Mouse (Mus musculus): ENCODE data around the gene Dock11.

Dock11 gene

GRCm38 (mm10) chrX:35951945-35952344 lies 63.3 kb downstream of the Dock11 start:
- no peak for DNase-seq

DNA sequence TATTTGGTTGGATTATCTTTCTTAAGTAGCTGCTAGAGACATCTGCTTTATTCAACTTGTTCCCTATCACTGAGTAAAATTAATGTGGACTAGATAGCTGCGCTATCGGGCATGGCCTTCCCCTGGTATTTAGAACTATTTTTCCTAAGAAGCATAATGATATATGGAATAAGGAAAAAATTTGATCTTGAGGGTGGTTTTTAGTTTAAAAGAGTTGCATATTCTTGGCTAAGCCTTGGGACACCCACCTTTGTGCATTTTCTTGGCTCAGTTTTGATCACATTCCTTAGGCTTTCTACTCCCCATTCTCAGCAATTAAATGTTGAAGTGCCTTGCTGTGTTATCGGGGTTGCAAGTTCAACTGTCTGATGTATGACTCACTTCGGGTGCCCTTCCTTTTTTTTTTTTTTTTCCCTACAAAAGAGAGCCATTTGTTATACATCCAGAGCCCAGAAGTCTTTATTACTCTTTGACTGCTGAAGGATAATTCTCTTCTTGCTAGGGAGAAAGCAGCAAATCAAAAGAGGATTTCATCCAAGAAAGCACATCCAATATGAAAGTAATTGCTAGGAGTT lies 64.0 kb downstream of the Dock11 start:
- DNase-seq = no peak

DNA sequence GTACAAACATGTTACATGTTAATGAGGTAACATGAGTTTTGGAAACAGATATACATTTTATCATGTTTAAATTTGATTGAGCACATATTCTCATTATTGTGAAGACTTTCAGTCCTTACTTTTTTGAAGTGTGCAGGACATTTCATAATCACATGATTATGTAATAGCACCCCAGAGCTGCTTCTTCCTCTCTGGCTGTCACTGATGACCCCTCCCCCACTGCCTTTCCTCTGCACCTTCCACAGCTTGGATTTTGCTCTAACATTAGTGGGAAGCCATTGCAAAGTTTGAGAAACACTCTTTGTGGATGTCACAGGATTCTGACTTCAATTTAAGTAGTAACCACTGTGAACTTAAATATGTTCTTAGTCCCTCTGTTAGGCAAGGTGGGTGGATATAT lies 67.6 kb downstream of the Dock11 start:
- no peak for DNase-seq

DNA sequence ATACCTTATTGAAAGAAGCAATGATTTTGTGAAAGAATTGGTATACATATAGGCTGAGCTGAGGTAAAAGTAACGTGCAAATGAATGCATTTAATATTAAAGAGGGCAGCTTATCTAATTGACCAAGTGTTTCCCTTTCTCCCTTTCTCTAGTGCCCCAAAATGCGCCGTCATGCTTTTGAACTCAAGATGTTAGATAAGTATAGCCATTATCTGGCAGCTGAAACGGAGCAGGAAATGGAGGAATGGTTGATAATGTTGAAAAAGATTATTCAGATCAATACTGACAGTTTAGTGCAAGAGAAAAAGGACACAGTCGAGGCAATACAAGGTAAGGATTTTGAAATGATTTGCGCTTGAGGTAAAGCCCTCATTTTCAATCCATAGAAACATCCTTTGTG lies 74.5 kb downstream of the Dock11 start:
- no peak for DNase-seq

GRCm38 (mm10) chrX:35969276-35969675 lies 80.6 kb downstream of the Dock11 start:
- DNase-seq = no peak

DNA sequence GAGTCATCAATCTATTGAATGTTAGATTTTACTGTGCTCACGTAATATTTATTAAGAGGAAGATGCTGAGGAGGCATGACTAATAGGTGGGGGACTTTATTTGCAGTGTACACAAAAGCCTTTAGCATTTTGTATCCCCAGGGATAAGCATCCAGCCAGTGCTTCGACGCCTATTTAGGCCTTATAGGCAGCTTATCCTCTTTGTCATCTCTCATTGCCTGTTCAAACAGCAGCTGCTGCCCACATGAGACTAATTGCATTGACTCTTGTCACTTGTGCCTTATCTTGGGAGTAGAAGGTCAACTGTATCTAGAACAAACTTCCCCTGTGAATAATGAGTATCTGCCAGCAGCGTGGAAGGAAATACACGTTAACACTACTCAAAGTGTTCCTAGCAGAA lies 88.0 kb downstream of the Dock11 start:
- no peak for DNase-seq

- DNase-seq = no peak
Observed at GRCm38 (mm10) chrX:35987981-35988380, 99.3 kb downstream of the Dock11 start.

DNA sequence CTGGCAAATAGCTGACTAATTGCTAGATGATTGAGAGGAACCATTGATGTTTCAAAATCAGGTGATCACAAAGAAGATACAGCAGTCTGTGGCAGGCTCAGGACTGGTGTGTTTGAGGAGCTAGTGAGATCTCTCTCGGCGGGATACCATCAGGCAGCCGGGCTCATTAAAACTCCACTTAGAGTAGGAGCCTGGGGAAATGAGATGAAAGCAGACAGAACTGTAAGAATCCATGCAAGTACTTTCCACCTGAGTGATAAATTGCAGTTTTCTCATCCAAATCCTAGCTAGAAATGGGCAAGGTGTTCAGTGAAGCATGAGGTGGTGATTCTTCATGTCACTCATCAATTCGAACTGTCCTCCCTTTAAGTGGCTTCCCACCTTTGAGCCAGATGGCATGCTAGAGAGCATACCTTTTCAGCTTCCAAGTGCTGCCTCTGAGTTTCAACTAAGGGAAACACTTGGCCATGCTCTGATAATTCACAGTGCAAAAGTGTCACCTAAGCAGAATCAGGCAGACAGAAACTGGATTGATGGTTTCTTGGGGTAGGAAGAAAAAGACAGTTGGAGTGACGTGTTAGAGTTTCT lies 102.0 kb downstream of the Dock11 start:
- DNase-seq = peak; percentile 7

DNA sequence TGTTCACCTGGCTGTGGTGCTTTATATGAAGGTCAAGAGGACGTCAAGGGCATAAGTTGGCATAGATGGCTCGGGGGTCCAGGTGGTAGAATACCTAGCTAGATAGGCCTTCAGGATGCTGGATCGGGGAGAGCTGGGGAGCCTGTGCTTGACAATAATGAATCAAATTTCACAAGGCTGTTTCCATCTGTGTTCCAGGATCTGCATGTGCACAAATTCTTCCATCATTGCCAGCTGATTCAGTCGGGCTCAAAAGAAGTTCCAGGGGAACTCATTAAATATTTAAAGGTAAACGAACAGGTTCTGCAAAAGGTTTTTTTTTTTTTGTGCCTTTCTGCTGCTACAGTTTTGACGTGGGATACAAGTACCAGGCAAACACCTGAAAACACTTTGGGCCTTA lies 105.6 kb downstream of the Dock11 start:
- DNase-seq = no peak

- peak; percentile 39 for DNase-seq
Observed at GRCm38 (mm10) chrX:35997004-35997403, 108.4 kb downstream of the Dock11 start.

DNA sequence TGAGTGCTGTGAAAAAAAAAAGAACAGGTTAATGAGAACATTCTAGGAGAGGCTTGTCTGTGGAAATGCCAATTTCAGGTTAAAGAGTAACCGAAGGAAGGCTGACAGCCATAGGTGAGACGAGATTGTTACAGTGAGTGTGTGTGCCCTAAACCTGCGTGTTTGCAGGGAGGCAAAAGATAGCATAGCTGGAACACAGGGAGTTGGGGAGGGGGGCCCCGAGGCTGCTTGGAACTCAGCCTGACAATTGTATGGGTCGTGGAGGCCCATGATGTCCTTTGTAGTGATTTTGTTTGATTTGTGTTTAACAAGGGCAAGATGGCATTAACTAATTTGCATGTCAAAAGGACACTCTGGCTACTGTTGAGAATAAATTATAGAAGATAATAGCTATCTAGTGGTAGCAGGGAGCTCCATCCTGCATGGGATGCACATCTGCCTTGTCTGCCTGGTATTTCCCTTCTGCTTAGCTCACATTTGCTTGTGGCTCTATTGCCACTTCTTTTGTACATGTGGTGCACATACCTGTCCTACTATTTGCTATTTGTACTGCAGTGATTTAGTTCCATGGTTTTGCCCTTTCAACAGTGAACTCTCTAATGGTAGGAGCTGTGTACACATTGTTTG lies 109.3 kb downstream of the Dock11 start:
- DNase-seq = no peak

DNA sequence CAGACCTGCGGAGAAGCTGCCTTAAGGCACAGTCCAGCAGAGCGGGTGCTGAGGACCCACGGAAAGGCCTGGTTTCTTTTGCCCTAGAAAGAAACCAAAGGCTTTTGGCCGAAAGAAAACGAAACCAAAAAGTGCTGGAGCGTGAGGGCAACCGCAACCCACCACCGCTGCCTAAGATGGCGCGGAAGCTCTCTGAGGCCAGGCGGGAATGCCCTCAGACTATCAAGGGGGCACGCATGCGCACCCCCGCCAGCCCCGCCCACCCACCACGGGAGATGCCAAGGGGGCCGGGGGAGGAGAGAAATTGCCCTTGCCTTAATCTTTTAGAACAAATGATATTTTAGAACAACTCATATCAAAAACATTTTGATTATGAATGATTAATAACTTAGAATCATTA lies 137.0 kb downstream of the Dock11 start:
- DNase-seq = no peak

DNA sequence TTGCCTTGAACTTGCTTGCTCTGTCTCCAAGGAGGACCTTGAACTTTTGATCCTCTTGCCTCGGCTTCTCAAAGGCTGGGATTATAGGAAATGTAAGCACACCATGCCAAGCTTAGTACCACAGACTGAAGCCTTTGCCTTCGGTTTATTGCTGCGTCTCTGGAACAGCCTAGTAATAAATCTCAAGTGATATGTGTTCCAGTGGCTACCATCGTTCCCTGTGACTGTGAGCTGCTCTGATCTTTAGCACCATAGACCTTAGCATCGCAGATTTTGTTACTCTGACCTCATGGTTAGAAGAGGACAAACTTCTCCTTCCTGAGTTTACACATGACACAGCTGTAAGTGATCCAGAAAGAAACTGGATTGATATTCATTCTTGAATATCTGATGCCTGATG lies 142.5 kb downstream of the Dock11 start:
- no peak for DNase-seq

GRCm38 (mm10) chrX:36034045-36034444 lies 145.4 kb downstream of the Dock11 start:
- no peak for DNase-seq

GRCm38 (mm10) chrX:36045731-36046130 lies 157.1 kb downstream of the Dock11 start:
- DNase-seq = no peak

- no peak for DNase-seq
Observed at GRCm38 (mm10) chrX:36047451-36047850, 158.8 kb downstream of the Dock11 start.

- no peak for DNase-seq
Observed at GRCm38 (mm10) chrX:36050312-36050711, 161.7 kb downstream of the Dock11 start.

GRCm38 (mm10) chrX:36073997-36074396 lies 185.4 kb downstream of the Dock11 start:
- DNase-seq = no peak

GRCm38 (mm10) chrX:36077164-36077563 lies 188.5 kb downstream of the Dock11 start:
- DNase-seq = no peak

DNA sequence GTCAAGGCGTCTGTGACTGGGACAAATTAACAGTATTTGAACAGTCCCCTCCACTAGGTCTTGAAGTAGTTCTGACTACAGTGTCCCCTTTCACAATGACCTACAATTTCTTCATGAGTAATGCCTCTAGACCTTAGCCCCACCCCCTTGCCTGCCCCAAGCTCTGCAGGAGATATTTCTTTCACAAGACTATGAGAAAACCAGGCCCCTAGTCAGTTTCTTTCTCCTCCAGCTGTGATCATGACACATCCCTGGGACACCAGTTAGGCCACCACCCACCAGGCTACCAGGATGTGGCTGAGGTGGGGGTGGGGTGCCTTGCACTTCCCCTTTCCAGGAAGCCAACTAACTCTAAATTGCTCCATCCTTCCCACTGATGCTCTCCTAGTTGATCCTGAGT lies 194.3 kb downstream of the Dock11 start:
- DNase-seq = no peak

DNA sequence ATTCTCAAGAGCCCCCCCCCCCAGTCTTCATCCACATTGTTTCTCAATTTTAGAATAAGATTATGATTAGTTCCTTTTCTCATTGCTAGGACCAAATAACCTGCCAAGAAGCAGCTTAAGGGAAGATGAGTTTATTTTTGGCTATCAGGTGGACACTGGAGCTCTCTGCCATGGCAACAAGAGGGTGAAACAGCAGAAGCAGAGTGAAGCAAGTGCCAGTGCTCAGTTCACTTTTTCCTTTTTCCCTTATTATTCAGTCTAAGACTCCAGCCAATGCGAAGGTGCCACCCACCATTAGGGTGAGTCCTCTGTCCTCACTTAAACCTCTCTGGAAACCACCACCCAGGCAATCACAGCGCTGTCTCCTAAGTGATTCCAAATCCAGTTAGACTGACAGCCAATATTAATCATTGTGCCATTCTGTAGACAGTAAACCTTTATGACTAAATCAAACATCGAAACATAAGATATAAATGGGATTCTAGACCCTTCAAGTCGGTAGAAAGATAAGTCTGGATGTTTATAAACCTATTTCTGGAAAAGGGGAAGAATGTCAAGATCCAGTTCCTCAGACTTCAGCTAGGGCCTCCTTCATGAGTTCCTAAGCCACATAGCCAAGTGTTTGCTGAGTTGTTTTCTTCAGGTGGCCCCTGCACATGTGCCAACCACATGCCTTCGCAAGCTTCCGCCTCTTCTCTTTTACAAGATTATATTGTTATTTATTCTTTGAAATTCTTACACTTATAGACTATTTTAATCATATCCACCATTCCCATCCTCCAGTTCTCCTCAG lies 200.0 kb downstream of the Dock11 start:
- DNase-seq = no peak

GRCm38 (mm10) chrX:36100883-36101282 lies 212.3 kb downstream of the Dock11 start:
- no peak for DNase-seq

GRCm38 (mm10) chrX:36101318-36101717 lies 212.7 kb downstream of the Dock11 start:
- no peak for DNase-seq

GRCm38 (mm10) chrX:36108601-36109000 lies 220.0 kb downstream of the Dock11 start:
- DNase-seq = no peak

Data from cerebellum, adult 9-10 months (tissue).